Mouse (Mus musculus): ENCODE measurements around the gene Agap1. TPM values are rescaled to one million over a fixed set of nuclear protein-coding genes. Genes with fewer than 3 reads are reported as not detected.
A peak's percentile ranks its signal among the peaks of the same experiment; 100 is the strongest.

Agap1 gene
- polyA plus RNA-seq, 1 experiment from 2014 or later = 8.5 TPM

GRCm38 (mm10) chr1:89596223-89596622, 141.6 kb downstream of the Agap1 start:
- no peak for ATAC-seq (replicated peaks; ENCODE audit: low FRiP score, low read depth)
- H3K27ac ChIP-seq = no peak overlapping the region
- H3K4me2 ChIP-seq (ENCODE audit: low read length) = no peak overlapping the region
- TF ChIP-seq CTCF (IDR thresholded peaks at IDR 0.05; ENCODE audit: low read depth) = no peak
- no peak overlapping the region for H3K9ac ChIP-seq (ENCODE audit: low read depth, low read length)
- no peaks in the 10 kb centered on the region for H3K9me3 ChIP-seq (replicated peaks; ENCODE audit: low read length)
- 67% methylated on average over 2 of the region's 2 CpGs for WGBS
- H3K4me1 ChIP-seq (replicated peaks; ENCODE audit: insufficient read depth, low read length) = no peaks in the 10 kb centered on the region
- DNase-seq (ENCODE audit: low spot score) = no peak
- no peaks in the 10 kb centered on the region for H3K36me3 ChIP-seq (ENCODE audit: insufficient read depth, low read length)
- H3K27me3 ChIP-seq (ENCODE audit: insufficient read depth, low read length) = no peaks in the 10 kb centered on the region
- no peak overlapping the region for H3K4me3 ChIP-seq (replicated peaks; ENCODE audit: low read depth, low read length)

- 91% methylated on average over 5 of the region's 5 CpGs for WGBS
- H3K9me3 ChIP-seq (replicated peaks; ENCODE audit: low read length) = no peaks in the 10 kb centered on the region
- no peak for ATAC-seq (replicated peaks; ENCODE audit: low FRiP score, low read depth)
- H3K9ac ChIP-seq (ENCODE audit: low read depth, low read length) = no peak overlapping the region
- no peak overlapping the region for H3K4me2 ChIP-seq (ENCODE audit: low read length)
- no peak for TF ChIP-seq CTCF (IDR thresholded peaks at IDR 0.05; ENCODE audit: low read depth)
- no peaks in the 10 kb centered on the region for H3K4me1 ChIP-seq (replicated peaks; ENCODE audit: insufficient read depth, low read length)
- no peaks in the 10 kb centered on the region for H3K27me3 ChIP-seq (ENCODE audit: insufficient read depth, low read length)
- H3K36me3 ChIP-seq (ENCODE audit: insufficient read depth, low read length) = no peaks in the 10 kb centered on the region
- H3K27ac ChIP-seq = no peak overlapping the region
- no peak for DNase-seq (ENCODE audit: low spot score)
- no peak overlapping the region for H3K4me3 ChIP-seq (replicated peaks; ENCODE audit: low read depth, low read length)
These were observed 144.3 kb downstream of the Agap1 start for GRCm38 (mm10) chr1:89598906-89599305.

GRCm38 (mm10) chr1:89599983-89600741, 145.6 kb downstream of the Agap1 start:
- H3K9me3 ChIP-seq (replicated peaks; ENCODE audit: low read length) = no peaks in the 10 kb centered on the region
- H3K4me2 ChIP-seq (ENCODE audit: low read length) = no peak overlapping the region
- H3K36me3 ChIP-seq (ENCODE audit: insufficient read depth, low read length) = no peaks in the 10 kb centered on the region
- H3K4me1 ChIP-seq (replicated peaks; ENCODE audit: insufficient read depth, low read length) = no peaks in the 10 kb centered on the region
- TF ChIP-seq CTCF (IDR thresholded peaks at IDR 0.05; ENCODE audit: low read depth) = no peak
- H3K9ac ChIP-seq (ENCODE audit: low read depth, low read length) = no peak overlapping the region
- WGBS = 70% methylated on average over 11 of the region's 11 CpGs
- DNase-seq (ENCODE audit: low spot score) (no peak), ATAC-seq (replicated peaks; ENCODE audit: low FRiP score, low read depth) (no peak)
- H3K27me3 ChIP-seq (ENCODE audit: insufficient read depth, low read length) = no peaks in the 10 kb centered on the region
- H3K4me3 ChIP-seq (replicated peaks; ENCODE audit: low read depth, low read length) = no peak overlapping the region
- no peak overlapping the region for H3K27ac ChIP-seq

- H3K27me3 ChIP-seq (ENCODE audit: insufficient read depth, low read length) = no peaks in the 10 kb centered on the region
- no peaks in the 10 kb centered on the region for H3K9me3 ChIP-seq (replicated peaks; ENCODE audit: low read length)
- H3K4me2 ChIP-seq (ENCODE audit: low read length) = no peak overlapping the region
- no peak overlapping the region for H3K4me3 ChIP-seq (replicated peaks; ENCODE audit: low read depth, low read length)
- TF ChIP-seq CTCF (IDR thresholded peaks at IDR 0.05; ENCODE audit: low read depth) = no peak
- no peak for ATAC-seq (replicated peaks; ENCODE audit: low FRiP score, low read depth)
- no peaks in the 10 kb centered on the region for H3K4me1 ChIP-seq (replicated peaks; ENCODE audit: insufficient read depth, low read length)
- no peaks in the 10 kb centered on the region for H3K36me3 ChIP-seq (ENCODE audit: insufficient read depth, low read length)
- DNase-seq (ENCODE audit: low spot score) = no peak
- WGBS = 88% methylated on average over 7 of the region's 7 CpGs
- H3K27ac ChIP-seq = no peak overlapping the region
- no peak overlapping the region for H3K9ac ChIP-seq (ENCODE audit: low read depth, low read length)
These were observed 146.7 kb downstream of the Agap1 start for GRCm38 (mm10) chr1:89601349-89601748.

GRCm38 (mm10) chr1:89602879-89603278, 148.3 kb downstream of the Agap1 start:
- Histone ChIP-seq H3K4me2 (ENCODE audit: low read length) (no peak overlapping the region), H3K4me1 (replicated peaks; ENCODE audit: insufficient read depth, low read length) (no peaks in the 10 kb centered on the region), H3K4me3 (replicated peaks; ENCODE audit: low read depth, low read length) (no peak overlapping the region), H3K9ac (ENCODE audit: low read depth, low read length) (no peak overlapping the region), H3K27ac (no peak overlapping the region), H3K36me3 (ENCODE audit: insufficient read depth, low read length) (no peaks in the 10 kb centered on the region), H3K9me3 (replicated peaks; ENCODE audit: low read length) (no peaks in the 10 kb centered on the region), H3K27me3 (ENCODE audit: insufficient read depth, low read length) (no peaks in the 10 kb centered on the region)
- no peak for TF ChIP-seq CTCF (IDR thresholded peaks at IDR 0.05; ENCODE audit: low read depth)
- ATAC-seq (replicated peaks; ENCODE audit: low FRiP score, low read depth) (no peak), DNase-seq (ENCODE audit: low spot score) (no peak)
- WGBS = 67% methylated on average over 7 of the region's 7 CpGs

GRCm38 (mm10) chr1:89606612-89607011, 152.0 kb downstream of the Agap1 start:
- TF ChIP-seq CTCF (IDR thresholded peaks at IDR 0.05; ENCODE audit: low read depth) = peak; percentile 94
- no peak overlapping the region for H3K4me3 ChIP-seq (replicated peaks; ENCODE audit: low read depth, low read length)
- H3K4me2 ChIP-seq (ENCODE audit: low read length) = no peak overlapping the region
- 0 out of 2 replicates have a peak, but pooled peaks cover 12% of the 10 kb centered on the region for H3K36me3 ChIP-seq (ENCODE audit: insufficient read depth, low read length)
- WGBS = 43% methylated on average over 5 of the region's 5 CpGs
- no peaks in the 10 kb centered on the region for H3K27me3 ChIP-seq (ENCODE audit: insufficient read depth, low read length)
- no peaks in the 10 kb centered on the region for H3K4me1 ChIP-seq (replicated peaks; ENCODE audit: insufficient read depth, low read length)
- H3K27ac ChIP-seq = no peak overlapping the region
- no peak overlapping the region for H3K9ac ChIP-seq (ENCODE audit: low read depth, low read length)
- no peaks in the 10 kb centered on the region for H3K9me3 ChIP-seq (replicated peaks; ENCODE audit: low read length)
- ATAC-seq (replicated peaks; ENCODE audit: low FRiP score, low read depth) (no peak), DNase-seq (ENCODE audit: low spot score) (peak; percentile 71)

All from kidney, postnatal 0 days (tissue).